ENCODE assay signal across 21 mouse cellular contexts in the genomic region with DNA sequence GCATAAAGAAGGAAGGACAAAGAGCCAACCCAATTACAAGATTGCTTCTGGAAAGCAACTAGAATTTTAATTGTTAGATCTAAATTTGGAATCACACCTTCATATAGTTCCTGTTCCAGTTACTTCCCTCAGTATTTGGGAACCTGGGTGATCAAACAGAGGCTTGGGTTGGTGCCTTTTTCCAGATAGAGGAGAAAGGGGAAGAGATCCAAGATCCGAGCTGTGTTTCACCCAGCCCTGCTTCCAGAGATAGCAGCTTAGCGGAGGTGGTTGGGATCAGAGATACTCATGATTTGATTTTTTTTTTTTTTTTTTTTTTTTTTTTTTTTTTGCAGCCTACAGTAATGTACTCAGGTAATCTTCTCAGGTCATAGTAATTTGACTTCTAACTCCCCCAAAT. TPM values are rescaled to one million over a fixed set of nuclear protein-coding genes. Genes with fewer than 3 reads are reported as not detected.
DNase-seq lines count a peak whose midpoint lies in the region; ATAC-seq and TF ChIP-seq lines count a peak whose summit lies in the region.
"Had no signal": no experiment of that assay in that cellular context is flagged by ENCODE, and none has a peak within 500 bp of the region (broad histone marks: within the 10 kb centered on the region; RNA-seq: fewer than 3 reads in every experiment).

No protein-coding gene starts in this region.

- 87% methylated on average over 2 of the region's 2 CpGs for WGBS in limb, embryonic 14.5 days
- WGBS in limb, embryonic 10.5 days: 93% methylated on average over 2 of the region's 2 CpGs
- 87% methylated on average over 2 of the region's 2 CpGs for WGBS in limb, embryonic 15.5 days
- 91% methylated on average over 2 of the region's 2 CpGs for WGBS in thymus, adult 2 months

- no peak overlapping the region for H3K27ac ChIP-seq in limb, embryonic 14.5 days (replicated peaks; ENCODE audit: low read depth, low read length)
- H3K27ac ChIP-seq in limb, embryonic 10.5 days: no peak overlapping the region
- H3K27ac ChIP-seq in bone marrow macrophage, adult 2 months (ENCODE audit: insufficient read depth, low read depth, low read length): peak overlapping the region; percentile 65; the same call in 1 of the 2 replicates
- peak overlapping the region; percentile 54; the same call in 1 of the 2 replicates for H3K27ac ChIP-seq in limb, embryonic 15.5 days
- no peak overlapping the region for H3K27ac ChIP-seq in thymus, adult 2 months (ENCODE audit: control insufficient read depth, insufficient read depth, low read length)
- H3K27ac ChIP-seq: embryonic facial prominence, embryonic 12.5 days; forebrain, embryonic 13.5 days; hindbrain, embryonic 13.5 days; hindbrain, postnatal 0 days had no signal

- TF ChIP-seq CTCF in bone marrow macrophage, adult 2 months (IDR thresholded peaks at IDR 0.05; ENCODE audit: low read depth, low read length): no peak
- TF ChIP-seq CTCF in thymus, adult 2 months (IDR thresholded peaks at IDR 0.05; ENCODE audit: borderline replicate concordance, control insufficient read depth, extremely low read depth, insufficient read depth, low read length, poor library complexity): no peak

- H3K27me3 ChIP-seq in limb, embryonic 14.5 days (ENCODE audit: control insufficient read depth, insufficient read depth, low read length): no peaks in the 10 kb centered on the region
- no peaks in the 10 kb centered on the region for H3K27me3 ChIP-seq in limb, embryonic 10.5 days (ENCODE audit: low read depth, poor library complexity, severe bottlenecking)
- no peaks in the 10 kb centered on the region for H3K27me3 ChIP-seq in limb, embryonic 15.5 days
- no peaks in the 10 kb centered on the region for H3K27me3 ChIP-seq in thymus, adult 2 months (ENCODE audit: control insufficient read depth, insufficient read depth, low read length)
- H3K27me3 ChIP-seq: embryonic facial prominence, embryonic 12.5 days; forebrain, embryonic 13.5 days; heart, embryonic 15.5 days; hindbrain, embryonic 13.5 days had no signal

- H3K4me2 ChIP-seq in limb, embryonic 14.5 days (replicated peaks; ENCODE audit: low read depth, low read length, severe bottlenecking): 0 out of 2 replicates have a peak overlapping the region, but pooled peaks have one; percentile 4
- no peak overlapping the region for H3K4me2 ChIP-seq in limb, embryonic 15.5 days
- H3K4me2 ChIP-seq: embryonic facial prominence, embryonic 12.5 days; forebrain, embryonic 13.5 days; heart, embryonic 15.5 days; hindbrain, embryonic 13.5 days had no signal

- no peak overlapping the region for H3K9ac ChIP-seq in limb, embryonic 14.5 days (ENCODE audit: low read depth, low read length, severe bottlenecking)
- no peak overlapping the region for H3K9ac ChIP-seq in limb, embryonic 15.5 days
- H3K9ac ChIP-seq: embryonic facial prominence, embryonic 12.5 days; forebrain, embryonic 13.5 days; forebrain, postnatal 0 days; heart, embryonic 15.5 days; hindbrain, embryonic 13.5 days had no signal

- no peaks in the 10 kb centered on the region for H3K36me3 ChIP-seq in limb, embryonic 14.5 days (ENCODE audit: control insufficient read depth, insufficient read depth, low read length)
- no peaks in the 10 kb centered on the region for H3K36me3 ChIP-seq in limb, embryonic 10.5 days
- no peaks in the 10 kb centered on the region for H3K36me3 ChIP-seq in limb, embryonic 15.5 days
- no peaks in the 10 kb centered on the region for H3K36me3 ChIP-seq in thymus, adult 2 months (ENCODE audit: control insufficient read depth, insufficient read depth, low read length)
- H3K36me3 ChIP-seq: embryonic facial prominence, embryonic 12.5 days; heart, embryonic 10.5 days; heart, embryonic 15.5 days; hindbrain, embryonic 13.5 days had no signal

- H3K4me1 ChIP-seq in limb, embryonic 14.5 days (ENCODE audit: control insufficient read depth, insufficient read depth, low read length): peaks cover 28% of the 10 kb centered on the region
- 0 out of 2 replicates have a peak, but pooled peaks cover 3% of the 10 kb centered on the region for H3K4me1 ChIP-seq in limb, embryonic 10.5 days
- H3K4me1 ChIP-seq in bone marrow macrophage, adult 2 months (ENCODE audit: control insufficient read depth, insufficient read depth, low read length): peaks cover 69% of the 10 kb centered on the region
- peaks cover 37% of the 10 kb centered on the region for H3K4me1 ChIP-seq in limb, embryonic 15.5 days
- no peaks in the 10 kb centered on the region for H3K4me1 ChIP-seq in thymus, adult 2 months (replicated peaks; ENCODE audit: control insufficient read depth, insufficient read depth, low read length)

- H3K9me3 ChIP-seq in limb, embryonic 14.5 days (ENCODE audit: control insufficient read depth, low read length): no peaks in the 10 kb centered on the region
- H3K9me3 ChIP-seq in limb, embryonic 10.5 days (replicated peaks): no peaks in the 10 kb centered on the region
- no peaks in the 10 kb centered on the region for H3K9me3 ChIP-seq in limb, embryonic 15.5 days
- H3K9me3 ChIP-seq: embryonic facial prominence, embryonic 12.5 days; forebrain, embryonic 13.5 days; heart, embryonic 10.5 days; heart, embryonic 15.5 days; hindbrain, embryonic 13.5 days had no signal

- DNase-seq in limb, embryonic 14.5 days (ENCODE audit: low spot score): no peak
- DNase-seq in limb, embryonic 10.5 days (ENCODE audit: low spot score): no peak
- no peak for DNase-seq in adrenal gland, adult 18-20 months (ENCODE audit: low spot score in 2 of 2)
- DNase-seq in thymus, adult 2 months: no peak

- no peak for TF ChIP-seq POLR2A in limb, embryonic 14.5 days (IDR thresholded peaks at IDR 0.05; ENCODE audit: borderline replicate concordance, extremely low read depth, insufficient read depth, insufficient read length)
- TF ChIP-seq POLR2A in bone marrow macrophage, adult 2 months (IDR thresholded peaks at IDR 0.05; ENCODE audit: borderline replicate concordance, low read depth, low read length): no peak
- no peak for TF ChIP-seq POLR2A in thymus, adult 2 months (IDR thresholded peaks at IDR 0.05; ENCODE audit: control insufficient read depth, extremely low read depth, insufficient read depth, low read length, poor library complexity)

- ATAC-seq in limb, embryonic 14.5 days (ENCODE audit: low FRiP score, low read depth): no peak
- no peak for ATAC-seq in limb, embryonic 15.5 days (ENCODE audit: insufficient number of reproducible peaks, low FRiP score, low TSS enrichment, low read depth)

- no peak overlapping the region for H3K4me3 ChIP-seq in limb, embryonic 14.5 days (replicated peaks; ENCODE audit: low read length)
- H3K4me3 ChIP-seq in limb, embryonic 10.5 days: no peak overlapping the region
- peak overlapping the region; percentile 42; the same call in 1 of the 2 replicates for H3K4me3 ChIP-seq in bone marrow macrophage, adult 2 months (ENCODE audit: insufficient read depth, low read length)
- H3K4me3 ChIP-seq in limb, embryonic 15.5 days: no peak overlapping the region
- H3K4me3 ChIP-seq in thymus, adult 2 months (ENCODE audit: control insufficient read depth, insufficient read depth, low read length): no peak overlapping the region
- H3K4me3 ChIP-seq: embryonic facial prominence, embryonic 12.5 days; forebrain, embryonic 13.5 days; heart, embryonic 10.5 days; heart, embryonic 15.5 days; hindbrain, embryonic 13.5 days had no signal

RNA-seq across cellular contexts. Expression of gene Ccl2, which starts 0.5 kb away (rescaled TPM):
- polyA plus RNA-seq in limb, embryonic 14.5 days (2012; rRNA removed): 4.7 and 7.0 TPM in 2 replicates
- polyA plus RNA-seq in limb, embryonic 14.5 days (2014; fragmentation: Nextera tagmentation; extraction: Ambion mirVana): 6.3 and 7.7 TPM in 2 replicates
- polyA plus RNA-seq in limb, embryonic 10.5 days (2016; fragmentation: Nextera tagmentation; extraction: Ambion mirVana): 0.19 TPM in 1 of 2 replicates, not detected in the other
- polyA plus RNA-seq in bone marrow macrophage, adult 2 months (2012; ENCODE audit: insufficient read depth, insufficient read length, missing spikeins): 4.0 and 4.7 TPM in 2 replicates
- polyA plus RNA-seq in limb, embryonic 15.5 days (2015; fragmentation: Nextera tagmentation; extraction: Ambion mirVana): 6.5 and 8.0 TPM in 2 replicates
- 1 to 10 TPM in 1 of 2 experiments, under 1 TPM in 1; 0.80 to 1.7 TPM for total RNA-seq in adrenal gland, adult 18-20 months (2021)
- 3.7 and 4.3 TPM in 2 replicates for polyA plus RNA-seq in thymus, adult 2 months (2012; rRNA removed)
- total RNA-seq: gastrocnemius, postnatal 36 days; hindbrain, postnatal 0 days had no signal

RNA-seq across cellular contexts. Expression of gene Gm17268, which starts 2.5 kb away (rescaled TPM):
- not detected in 2 replicates for polyA plus RNA-seq in limb, embryonic 14.5 days (2012; rRNA removed)
- not detected in 2 replicates for polyA plus RNA-seq in limb, embryonic 14.5 days (2014; fragmentation: Nextera tagmentation; extraction: Ambion mirVana)
- polyA plus RNA-seq in limb, embryonic 10.5 days (2016; fragmentation: Nextera tagmentation; extraction: Ambion mirVana): not detected in 2 replicates
- not detected in 2 replicates for polyA plus RNA-seq in bone marrow macrophage, adult 2 months (2012; ENCODE audit: insufficient read depth, insufficient read length, missing spikeins)
- not detected in 2 replicates for polyA plus RNA-seq in limb, embryonic 15.5 days (2015; fragmentation: Nextera tagmentation; extraction: Ambion mirVana)
- total RNA-seq in adrenal gland, adult 18-20 months (2021): not detected
- polyA plus RNA-seq in thymus, adult 2 months (2012; rRNA removed): not detected in 2 replicates
- total RNA-seq: adrenal gland, adult 8-10 months; adrenal gland, postnatal 36 days; ES-E14; forebrain, postnatal 0 days; gastrocnemius, adult 8-10 months; gastrocnemius, postnatal 36 days; heart, postnatal 14 days; hematopoietic stem cell, adult 5-6 weeks; hindbrain, postnatal 0 days had no signal
- polyA plus RNA-seq: cortical plate, adult 2 months; embryonic facial prominence, embryonic 12.5 days; forebrain, embryonic 13.5 days; forebrain, postnatal 0 days; heart, embryonic 10.5 days; heart, embryonic 15.5 days; hindbrain, embryonic 13.5 days; hindbrain, postnatal 0 days had no signal

RNA-seq across cellular contexts. Expression of gene Ccl7, which starts 9.7 kb away (rescaled TPM):
- 1.2 and 1.5 TPM in 2 replicates for polyA plus RNA-seq in limb, embryonic 14.5 days (2012; rRNA removed)
- 4.3 and 4.6 TPM in 2 replicates for polyA plus RNA-seq in limb, embryonic 14.5 days (2014; fragmentation: Nextera tagmentation; extraction: Ambion mirVana)
- polyA plus RNA-seq in limb, embryonic 10.5 days (2016; fragmentation: Nextera tagmentation; extraction: Ambion mirVana): not detected in 2 replicates
- 1.9 and 2.0 TPM in 2 replicates for polyA plus RNA-seq in bone marrow macrophage, adult 2 months (2012; ENCODE audit: insufficient read depth, insufficient read length, missing spikeins)
- 5.4 TPM in 2 replicates for polyA plus RNA-seq in limb, embryonic 15.5 days (2015; fragmentation: Nextera tagmentation; extraction: Ambion mirVana)
- total RNA-seq in adrenal gland, adult 18-20 months (2021): under 1 TPM in 1 of 2 experiments, not detected in 1; 0.51 TPM
- 0.59 and 0.81 TPM in 2 replicates for polyA plus RNA-seq in thymus, adult 2 months (2012; rRNA removed)
- total RNA-seq: forebrain, postnatal 0 days; gastrocnemius, postnatal 36 days; hematopoietic stem cell, adult 5-6 weeks had no signal
- polyA plus RNA-seq: forebrain, embryonic 13.5 days had no signal

RNA-seq across cellular contexts. Expression of gene Ccl11, which starts 21.8 kb away (rescaled TPM):
- 4.3 and 5.8 TPM in 2 replicates for polyA plus RNA-seq in limb, embryonic 14.5 days (2012; rRNA removed)
- polyA plus RNA-seq in limb, embryonic 14.5 days (2014; fragmentation: Nextera tagmentation; extraction: Ambion mirVana): 4.0 and 4.9 TPM in 2 replicates
- polyA plus RNA-seq in limb, embryonic 10.5 days (2016; fragmentation: Nextera tagmentation; extraction: Ambion mirVana): not detected in 2 replicates
- polyA plus RNA-seq in bone marrow macrophage, adult 2 months (2012; ENCODE audit: insufficient read depth, insufficient read length, missing spikeins): not detected in 2 replicates
- 6.0 and 8.4 TPM in 2 replicates for polyA plus RNA-seq in limb, embryonic 15.5 days (2015; fragmentation: Nextera tagmentation; extraction: Ambion mirVana)
- 10 to 100 TPM in 1 of 2 experiments, 1 to 10 TPM in 1; 4.6 to 14.4 TPM for total RNA-seq in adrenal gland, adult 18-20 months (2021)
- 19.3 and 30.1 TPM in 2 replicates for polyA plus RNA-seq in thymus, adult 2 months (2012; rRNA removed)
- total RNA-seq: ES-E14; forebrain, postnatal 0 days; hematopoietic stem cell, adult 5-6 weeks had no signal
- polyA plus RNA-seq: cortical plate, adult 2 months; forebrain, embryonic 13.5 days; heart, embryonic 10.5 days had no signal

Comparison
In these comparisons a context has a peak if more than half of its experiments do, and no peak if none do; other contexts are left out.
1. H3K27ac ChIP-seq: peak in bone marrow macrophage, adult 2 months (single experiment) and limb, embryonic 15.5 days (single experiment); none in limb, embryonic 14.5 days (single experiment), limb, embryonic 10.5 days (single experiment) and thymus, adult 2 months (single experiment).